Mouse (Mus musculus): ENCODE results near the gene Irf1. TPM values are rescaled to one million over a fixed set of nuclear protein-coding genes. Genes with fewer than 3 reads are reported as not detected.

The Irf1 gene
- total RNA-seq (2014; rRNA removed) (3.3 and 8.5 TPM in 2 replicates), polyA plus RNA-seq (2015; fragmentation: Nextera tagmentation; extraction: Ambion mirVana) (3.7 and 4.4 TPM in 2 replicates)

GRCm38 (mm10) chr11:53769760-53770124, at the start of gene Irf1:
Irf1 (plus strand) TSS chr11:53770014.
- peak; percentile 89 for ATAC-seq

GRCm38 (mm10) chr11:53720715-53721114, 49.1 kb upstream of the Irf1 start, which contains the start of gene Il5:
Il5 (plus strand) TSS chr11:53720794.
- no peaks in the 10 kb centered on the region for H3K27me3 ChIP-seq (ENCODE audit: insufficient read depth, low read length)
- H3K4me3 ChIP-seq (ENCODE audit: low read length), result no peak within 1 kb of the TSS
- no peak for TF ChIP-seq CTCF (IDR thresholded peaks at IDR 0.05; ENCODE audit: low read depth)
- no peaks in the 10 kb centered on the region for H3K9me3 ChIP-seq (ENCODE audit: low read length)
- H3K36me3 ChIP-seq (ENCODE audit: insufficient read depth, low read length), result no peaks in the 10 kb centered on the region
- WGBS, result 89% methylated on average over 6 of the region's 6 CpGs
- H3K27ac ChIP-seq, result no peak within 1 kb of the TSS
- H3K9ac ChIP-seq (replicated peaks; ENCODE audit: low read length), result no peak within 1 kb of the TSS
- H3K4me1 ChIP-seq (ENCODE audit: insufficient read depth, low read length), result no peaks in the 10 kb centered on the region
- ATAC-seq (no peak), DNase-seq (ENCODE audit: low spot score) (no peak)
- no peak within 1 kb of the TSS for H3K4me2 ChIP-seq (ENCODE audit: low read depth, low read length)

More at GRCm38 (mm10) chr11:53769760-53770124, at the start of gene Irf1:
- TF ChIP-seq CTCF (IDR thresholded peaks at IDR 0.05; ENCODE audit: low read depth), result no peak
- under 1% methylated on average over 38 of the region's 40 CpGs for WGBS
- peak within 1 kb of the TSS; percentile 70 for H3K4me3 ChIP-seq (ENCODE audit: low read length)
- H3K9ac ChIP-seq (replicated peaks; ENCODE audit: low read length), result peak within 1 kb of the TSS; percentile 60
- H3K9me3 ChIP-seq (ENCODE audit: low read length), result no peaks in the 10 kb centered on the region
- H3K4me2 ChIP-seq (ENCODE audit: low read depth, low read length), result peak within 1 kb of the TSS; percentile 94
- H3K27me3 ChIP-seq (ENCODE audit: insufficient read depth, low read length), result no peaks in the 10 kb centered on the region
- H3K36me3 ChIP-seq (ENCODE audit: insufficient read depth, low read length), result no peaks in the 10 kb centered on the region
- peak within 1 kb of the TSS; percentile 69 for H3K27ac ChIP-seq
- no peaks in the 10 kb centered on the region for H3K4me1 ChIP-seq (ENCODE audit: insufficient read depth, low read length)
- DNase-seq (ENCODE audit: low spot score), result peak; percentile 88

- Histone ChIP-seq H3K27me3 (ENCODE audit: insufficient read depth, low read length) (no peaks in the 10 kb centered on the region), H3K9ac (replicated peaks; ENCODE audit: low read length) (no peak overlapping the region), H3K9me3 (ENCODE audit: low read length) (no peaks in the 10 kb centered on the region), H3K4me3 (ENCODE audit: low read length) (no peak overlapping the region), H3K4me1 (ENCODE audit: insufficient read depth, low read length) (no peaks in the 10 kb centered on the region), H3K36me3 (ENCODE audit: insufficient read depth, low read length) (no peaks in the 10 kb centered on the region), H3K4me2 (ENCODE audit: low read depth, low read length) (no peak overlapping the region), H3K27ac (no peak overlapping the region)
- no peak for DNase-seq (ENCODE audit: low spot score)
- 94% methylated on average over 7 of the region's 7 CpGs for WGBS
- no peak for TF ChIP-seq CTCF (IDR thresholded peaks at IDR 0.05; ENCODE audit: low read depth)
- ATAC-seq, result no peak
Measured at GRCm38 (mm10) chr11:53731457-53731856, 38.4 kb upstream of the Irf1 start.

GRCm38 (mm10) chr11:53732244-53732643, 37.6 kb upstream of the Irf1 start:
- 93% methylated on average over 8 of the region's 8 CpGs for WGBS

GRCm38 (mm10) chr11:53733824-53734223, 36.0 kb upstream of the Irf1 start:
- WGBS, result 85% methylated on average over 7 of the region's 7 CpGs
- Histone ChIP-seq H3K4me1 (ENCODE audit: insufficient read depth, low read length) (no peaks in the 10 kb centered on the region), H3K4me2 (ENCODE audit: low read depth, low read length) (no peak overlapping the region), H3K9ac (replicated peaks; ENCODE audit: low read length) (no peak overlapping the region), H3K36me3 (ENCODE audit: insufficient read depth, low read length) (no peaks in the 10 kb centered on the region), H3K27me3 (ENCODE audit: insufficient read depth, low read length) (no peaks in the 10 kb centered on the region), H3K9me3 (ENCODE audit: low read length) (no peaks in the 10 kb centered on the region), H3K4me3 (ENCODE audit: low read length) (no peak overlapping the region), H3K27ac (no peak overlapping the region)
- DNase-seq (ENCODE audit: low spot score), result no peak
- TF ChIP-seq CTCF (IDR thresholded peaks at IDR 0.05; ENCODE audit: low read depth), result peak; percentile 26; the same call in 1 of the 2 replicates
- ATAC-seq, result no peak

More at GRCm38 (mm10) chr11:53732244-53732643, 37.6 kb upstream of the Irf1 start:
- no peaks in the 10 kb centered on the region for H3K9me3 ChIP-seq (ENCODE audit: low read length)
- TF ChIP-seq CTCF (IDR thresholded peaks at IDR 0.05; ENCODE audit: low read depth), result no peak
- DNase-seq (ENCODE audit: low spot score), result no peak
- H3K4me3 ChIP-seq (ENCODE audit: low read length), result no peak overlapping the region
- H3K27me3 ChIP-seq (ENCODE audit: insufficient read depth, low read length), result no peaks in the 10 kb centered on the region
- no peaks in the 10 kb centered on the region for H3K36me3 ChIP-seq (ENCODE audit: insufficient read depth, low read length)
- H3K9ac ChIP-seq (replicated peaks; ENCODE audit: low read length), result no peak overlapping the region
- no peak overlapping the region for H3K27ac ChIP-seq
- ATAC-seq, result no peak
- no peaks in the 10 kb centered on the region for H3K4me1 ChIP-seq (ENCODE audit: insufficient read depth, low read length)
- no peak overlapping the region for H3K4me2 ChIP-seq (ENCODE audit: low read depth, low read length)

- no peak for TF ChIP-seq CTCF (IDR thresholded peaks at IDR 0.05; ENCODE audit: low read depth)
- DNase-seq (ENCODE audit: low spot score), result no peak
- Histone ChIP-seq H3K4me2 (ENCODE audit: low read depth, low read length) (no peak overlapping the region), H3K4me1 (ENCODE audit: insufficient read depth, low read length) (no peaks in the 10 kb centered on the region), H3K36me3 (ENCODE audit: insufficient read depth, low read length) (no peaks in the 10 kb centered on the region), H3K27me3 (ENCODE audit: insufficient read depth, low read length) (no peaks in the 10 kb centered on the region), H3K9me3 (ENCODE audit: low read length) (no peaks in the 10 kb centered on the region), H3K9ac (replicated peaks; ENCODE audit: low read length) (no peak overlapping the region), H3K4me3 (ENCODE audit: low read length) (no peak overlapping the region), H3K27ac (no peak overlapping the region)
- no peak for ATAC-seq
- WGBS, result 82% methylated on average over 2 of the region's 2 CpGs
Measured at GRCm38 (mm10) chr11:53734431-53734830, 35.4 kb upstream of the Irf1 start.

- no peak overlapping the region for H3K4me3 ChIP-seq (ENCODE audit: low read length)
- H3K27me3 ChIP-seq (ENCODE audit: insufficient read depth, low read length), result no peaks in the 10 kb centered on the region
- no peak overlapping the region for H3K9ac ChIP-seq (replicated peaks; ENCODE audit: low read length)
- H3K4me2 ChIP-seq (ENCODE audit: low read depth, low read length), result no peak overlapping the region
- H3K36me3 ChIP-seq (ENCODE audit: insufficient read depth, low read length), result no peaks in the 10 kb centered on the region
- no peaks in the 10 kb centered on the region for H3K9me3 ChIP-seq (ENCODE audit: low read length)
- H3K27ac ChIP-seq, result no peak overlapping the region
- TF ChIP-seq CTCF (IDR thresholded peaks at IDR 0.05; ENCODE audit: low read depth), result no peak
- no peaks in the 10 kb centered on the region for H3K4me1 ChIP-seq (ENCODE audit: insufficient read depth, low read length)
- WGBS, result 72% methylated on average over 18 of the region's 18 CpGs
- no peak for DNase-seq (ENCODE audit: low spot score)
- peak; percentile 15; the same call in 1 of the 2 replicates for ATAC-seq
Measured at GRCm38 (mm10) chr11:53734970-53735681, 34.7 kb upstream of the Irf1 start.

All from hindbrain, postnatal 0 days (tissue).